Mouse (Mus musculus): ENCODE data around the gene Lrrc52. TPM values are rescaled to one million over a fixed set of nuclear protein-coding genes. Genes with fewer than 3 reads are reported as not detected.

The Lrrc52 gene
- 0.11 and 0.18 TPM in 2 replicates for polyA plus RNA-seq (2015; fragmentation: Nextera tagmentation; extraction: Ambion mirVana)

GRCm38 (mm10) chr1:167466765-167467426 lies at the start of gene Lrrc52:
Gene Lrrc52, minus strand, starts transcription at chr1:167466780.

Other genes with a start within 250 kb of the Lrrc52 start
- gene Uck2, start 181.5 kb downstream of the Lrrc52 start, polyA plus RNA-seq (2015; fragmentation: Nextera tagmentation; extraction: Ambion mirVana): 54.7 and 63.5 TPM in 2 replicates
- 62.8 and 67.8 TPM in 2 replicates for gene Tmco1, start 158.4 kb downstream of the Lrrc52 start, polyA plus RNA-seq (2015; fragmentation: Nextera tagmentation; extraction: Ambion mirVana)
- gene Aldh9a1, start 116.8 kb downstream of the Lrrc52 start, polyA plus RNA-seq (2015; fragmentation: Nextera tagmentation; extraction: Ambion mirVana): 55.5 and 59.5 TPM in 2 replicates
- 305 and 381 TPM in 2 replicates for gene Mgst3, start 72.9 kb downstream of the Lrrc52 start, polyA plus RNA-seq (2015; fragmentation: Nextera tagmentation; extraction: Ambion mirVana)
- 0.18 and 0.19 TPM in 2 replicates for gene Rxrg, start 131.6 kb upstream of the Lrrc52 start, polyA plus RNA-seq (2015; fragmentation: Nextera tagmentation; extraction: Ambion mirVana)
- gene Lmx1a, start 222.5 kb upstream of the Lrrc52 start, polyA plus RNA-seq (2015; fragmentation: Nextera tagmentation; extraction: Ambion mirVana): not detected in 2 replicates

All from spleen, postnatal 0 days (tissue).